ENCODE assay signal across 27 mouse cellular contexts in the genomic region with DNA sequence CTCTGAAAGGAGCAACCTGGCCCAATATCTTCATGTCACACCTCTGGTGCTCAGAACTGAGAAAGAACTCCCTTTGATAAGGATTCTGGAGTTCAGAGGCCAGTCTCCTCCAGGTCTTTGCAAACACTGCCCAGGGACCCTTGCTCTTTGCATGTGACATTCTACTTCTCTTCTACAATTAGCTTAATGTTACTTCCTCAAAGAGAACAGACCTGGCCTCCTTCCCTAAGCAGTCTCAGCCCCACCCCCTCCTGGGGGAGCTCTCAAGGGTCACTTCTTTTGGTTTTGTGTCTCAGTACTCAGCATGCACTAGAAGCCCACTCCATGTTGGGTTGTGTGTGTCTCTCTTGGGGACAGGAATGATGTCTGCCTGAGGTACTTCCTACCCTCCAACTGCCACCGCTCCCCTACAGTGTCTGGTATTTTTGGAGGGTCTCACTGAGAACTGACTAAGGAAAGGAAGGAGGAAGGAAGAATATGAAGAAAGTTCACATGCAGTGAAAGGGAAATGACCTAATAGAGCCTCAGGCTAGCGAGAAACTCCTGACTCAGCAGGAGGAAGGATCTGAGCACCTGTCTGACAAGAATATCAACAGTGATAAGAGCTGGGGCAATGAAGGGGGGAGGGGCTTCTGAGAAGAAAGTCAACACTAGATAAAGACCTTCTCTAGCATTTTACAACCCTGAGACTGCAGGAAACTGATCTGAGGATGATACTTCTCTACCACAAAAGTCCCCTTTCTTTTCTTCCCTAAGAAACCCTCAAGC. TPM values are rescaled to one million over a fixed set of nuclear protein-coding genes. Genes with fewer than 3 reads are reported as not detected.
DNase-seq lines count a peak whose midpoint lies in the region; ATAC-seq and TF ChIP-seq lines count a peak whose summit lies in the region.
"Had no signal": no experiment of that assay in that cellular context is flagged by ENCODE, and none has a peak within 500 bp of the region (broad histone marks: within the 10 kb centered on the region; RNA-seq: fewer than 3 reads in every experiment).

No protein-coding gene starts in this region.

- WGBS in lung, postnatal 0 days = 20% methylated on average over 2 of the region's 2 CpGs
- WGBS in intestine, embryonic 15.5 days = 55% methylated on average over 2 of the region's 2 CpGs
- 47% methylated on average over 2 of the region's 2 CpGs for WGBS in stomach, embryonic 16.5 days

- no peak overlapping the region for H3K27ac ChIP-seq in lung, postnatal 0 days (ENCODE audit: low read length)
- H3K27ac ChIP-seq in CH12.LX (ENCODE audit: insufficient read depth, low read depth) = no peak overlapping the region
- H3K27ac ChIP-seq in intestine, embryonic 15.5 days = peak overlapping the region; percentile 80
- H3K27ac ChIP-seq in stomach, embryonic 16.5 days (ENCODE audit: low read length) = no peak overlapping the region
- H3K27ac ChIP-seq: hindbrain, embryonic 14.5 days; kidney, postnatal 0 days; left cerebral cortex, adult 2 months; midbrain, embryonic 10.5 days had no signal

- H3K9ac ChIP-seq in lung, postnatal 0 days (replicated peaks; ENCODE audit: low read depth) = no peak overlapping the region
- no peak overlapping the region for H3K9ac ChIP-seq in CH12.LX (ENCODE audit: insufficient read depth, low read depth)
- no peak overlapping the region for H3K9ac ChIP-seq in intestine, embryonic 15.5 days
- no peak overlapping the region for H3K9ac ChIP-seq in stomach, embryonic 16.5 days (ENCODE audit: low read length)
- H3K9ac ChIP-seq: heart, embryonic 12.5 days; hindbrain, embryonic 14.5 days had no signal

- H3K9me3 ChIP-seq in lung, postnatal 0 days (ENCODE audit: low read length) = no peaks in the 10 kb centered on the region
- H3K9me3 ChIP-seq in CH12.LX (replicated peaks; ENCODE audit: low read length) = no peaks in the 10 kb centered on the region
- H3K9me3 ChIP-seq in intestine, embryonic 15.5 days = no peaks in the 10 kb centered on the region
- H3K9me3 ChIP-seq in stomach, embryonic 16.5 days (replicated peaks; ENCODE audit: control insufficient read depth, low read length) = no peaks in the 10 kb centered on the region
- H3K9me3 ChIP-seq: heart, embryonic 12.5 days; midbrain, embryonic 10.5 days had no signal

- no peak overlapping the region for H3K4me2 ChIP-seq in lung, postnatal 0 days (replicated peaks; ENCODE audit: low read depth, low read length)
- H3K4me2 ChIP-seq in CH12.LX (ENCODE audit: insufficient read depth, low read depth, poor library complexity, severe bottlenecking) = no peak overlapping the region
- 0 out of 2 replicates have a peak overlapping the region, but pooled peaks have one; percentile 26 for H3K4me2 ChIP-seq in intestine, embryonic 15.5 days (replicated peaks)
- no peak overlapping the region for H3K4me2 ChIP-seq in stomach, embryonic 16.5 days (ENCODE audit: low read depth, low read length)
- H3K4me2 ChIP-seq: heart, embryonic 12.5 days; hindbrain, embryonic 14.5 days; liver, embryonic 11.5 days had no signal

- H3K36me3 ChIP-seq in lung, postnatal 0 days (ENCODE audit: insufficient read depth, low read length) = no peaks in the 10 kb centered on the region
- H3K36me3 ChIP-seq in CH12.LX (replicated peaks in 1 of 2; ENCODE audit: control insufficient read depth in 1 of 2, insufficient read depth in 1 of 2, low read length in 1 of 2) = no peaks in the 10 kb centered on the region
- H3K36me3 ChIP-seq in intestine, embryonic 15.5 days = no peaks in the 10 kb centered on the region
- H3K36me3 ChIP-seq in stomach, embryonic 16.5 days (ENCODE audit: control insufficient read depth, insufficient read depth, low read length) = no peaks in the 10 kb centered on the region
- H3K36me3 ChIP-seq: heart, embryonic 12.5 days; midbrain, embryonic 10.5 days had no signal

- in situ Hi-C loops in CH12.LX (cut with MboI; ENCODE audit: low pct_ligation_motif_present, low pct_unique_long_range_greater_than_20kb, low sequenced_read_pairs) = no loop called here

- H3K4me3 ChIP-seq in lung, postnatal 0 days (ENCODE audit: low read depth, low read length) = no peak overlapping the region
- no peak overlapping the region for H3K4me3 ChIP-seq in CH12.LX (replicated peaks in 1 of 3; ENCODE audit: low read depth in 2 of 3, low read length in 2 of 3, poor library complexity in 1 of 3)
- no peak overlapping the region for H3K4me3 ChIP-seq in intestine, embryonic 15.5 days (replicated peaks)
- H3K4me3 ChIP-seq in stomach, embryonic 16.5 days (replicated peaks; ENCODE audit: low read length) = no peak overlapping the region
- H3K4me3 ChIP-seq: heart, embryonic 12.5 days; left cerebral cortex, adult 2 months; midbrain, embryonic 10.5 days had no signal

- TF ChIP-seq RAD21 in CH12.LX (IDR thresholded peaks at IDR 0.05; ENCODE audit: low read depth, low read length) = no peak

- no peaks in the 10 kb centered on the region for H3K27me3 ChIP-seq in lung, postnatal 0 days (replicated peaks; ENCODE audit: insufficient read depth, low read length)
- peaks cover 80% of the 10 kb centered on the region for H3K27me3 ChIP-seq in CH12.LX (replicated peaks)
- no peaks in the 10 kb centered on the region for H3K27me3 ChIP-seq in intestine, embryonic 15.5 days (replicated peaks)
- H3K27me3 ChIP-seq in stomach, embryonic 16.5 days (ENCODE audit: control insufficient read depth, insufficient read depth, low read length) = no peaks in the 10 kb centered on the region

- TF ChIP-seq EP300 in lung, postnatal 0 days (IDR thresholded peaks at IDR 0.05) = no peak
- TF ChIP-seq EP300 in CH12.LX (IDR thresholded peaks at IDR 0.05; ENCODE audit: low read length) = no peak

- no peak for TF ChIP-seq POLR2A in CH12.LX (IDR thresholded peaks at IDR 0.05; ENCODE audit: low read depth, low read length)

- no peaks in the 10 kb centered on the region for H3K4me1 ChIP-seq in lung, postnatal 0 days (ENCODE audit: insufficient read depth, low read depth, low read length)
- H3K4me1 ChIP-seq in CH12.LX (ENCODE audit: control insufficient read depth in 1 of 2, insufficient read depth in 2 of 2) = peaks cover 0 to 14% of the 10 kb centered on the region in 2 experiments; a peak in 2 of 4 replicates
- 0 out of 2 replicates have a peak, but pooled peaks cover 2% of the 10 kb centered on the region for H3K4me1 ChIP-seq in intestine, embryonic 15.5 days (replicated peaks)
- no peaks in the 10 kb centered on the region for H3K4me1 ChIP-seq in stomach, embryonic 16.5 days (ENCODE audit: control insufficient read depth, insufficient read depth, low read length)
- H3K4me1 ChIP-seq: midbrain, embryonic 10.5 days had no signal

- H3K79me2 ChIP-seq in CH12.LX (replicated peaks; ENCODE audit: control insufficient read depth, extremely low read depth, insufficient read depth, poor library complexity, severe bottlenecking) = no peaks in the 10 kb centered on the region

- no peak for ATAC-seq in lung, postnatal 0 days
- peak; percentile 94 for ATAC-seq in intestine, embryonic 15.5 days
- ATAC-seq in stomach, embryonic 16.5 days (ENCODE audit: insufficient read depth, low FRiP score) = peak; percentile 44; the same call in 1 of the 2 replicates
- ATAC-seq: forebrain, embryonic 16.5 days; Patski had no signal

- TF ChIP-seq CTCF in lung, postnatal 0 days (IDR thresholded peaks at IDR 0.05) = no peak
- TF ChIP-seq CTCF in CH12.LX (conservative IDR thresholded peaks at IDR 0.05 in 1 of 2, IDR thresholded peaks at IDR 0.05 in 1 of 2; ENCODE audit: low read depth in 2 of 2, low read length in 2 of 2) = no peak

- dilution Hi-C loops in CH12.LX (cut with MboI; ENCODE audit: extremely low pct_ligation_motif_present, extremely low pct_unique_long_range_greater_than_20kb, low sequenced_read_pairs) = no loop called here

- DNase-seq in lung, postnatal 0 days (ENCODE audit: low spot score) = peak; percentile 12
- no peak for DNase-seq in lung, postnatal 4 days
- peak; percentile 22 for DNase-seq in CH12.LX (ENCODE audit: extremely low read depth)
- DNase-seq in right cerebral cortex, postnatal 14 days = no peak
- no peak for DNase-seq in kidney, postnatal 14 days
- DNase-seq in heart, adult 18-20 months = no peak
- DNase-seq: adrenal gland, postnatal 10 days; cerebellum, postnatal 10 days; embryo, embryonic 11 days; heart, postnatal 14 days; kidney, adult 11 months; lung, adult 18-20 months had no signal

TF ChIP-seq in CH12.LX, 34 proteins besides CTCF, POLR2A, EP300 and RAD21 (continues in another document):
- no peak for TF ChIP-seq NRF1 (IDR thresholded peaks at IDR 0.05; ENCODE audit: low read depth, low read length)
- no peak for TF ChIP-seq MXI1 (IDR thresholded peaks at IDR 0.05; ENCODE audit: low read depth, low read length)
- TF ChIP-seq KAT2A (IDR thresholded peaks at IDR 0.05; ENCODE audit: insufficient replicate concordance, low read length) = no peak
- no peak for TF ChIP-seq TCF12 (IDR thresholded peaks at IDR 0.05; ENCODE audit: low read depth, low read length)
- no peak for TF ChIP-seq SMC3 (IDR thresholded peaks at IDR 0.05; ENCODE audit: low read depth, low read length)

RNA-seq across cellular contexts. Expression of gene Cdc34b, which starts 11.5 kb away (rescaled TPM):
- 0.17 and 0.38 TPM in 2 replicates for polyA plus RNA-seq in lung, postnatal 0 days (2015; fragmentation: Nextera tagmentation; extraction: Ambion mirVana)
- 0.21 TPM in 1 of 2 replicates, not detected in the other for total RNA-seq in CH12.LX (2012; rRNA removed)
- total RNA-seq in CH12.LX (2014; rRNA removed) = 0.19 TPM in 1 of 2 replicates, not detected in the other
- not detected in 2 replicates for polyA plus RNA-seq in CH12.LX (2012; ENCODE audit: insufficient read length, low read depth)
- 0.14 TPM in 1 of 2 replicates, not detected in the other for polyA plus RNA-seq in intestine, embryonic 15.5 days (2015; fragmentation: Nextera tagmentation; extraction: Ambion mirVana)
- 0.18 and 0.39 TPM in 2 replicates for polyA plus RNA-seq in stomach, embryonic 16.5 days (2015; fragmentation: Nextera tagmentation; extraction: Ambion mirVana)
- total RNA-seq in heart, adult 18-20 months (2021) = 1 to 10 TPM in 1 of 2 experiments, under 1 TPM in 1; 0.98 to 1.1 TPM
- total RNA-seq: layer of hippocampus, adult 8-10 months had no signal
- polyA plus RNA-seq: forebrain, embryonic 16.5 days; heart, embryonic 12.5 days; hindbrain, embryonic 14.5 days; limb, embryonic 11.5 days had no signal

RNA-seq across cellular contexts. Expression of gene Tmem92, which starts 29.4 kb away (rescaled TPM):
- polyA plus RNA-seq in lung, postnatal 0 days (2015; fragmentation: Nextera tagmentation; extraction: Ambion mirVana) = not detected in 2 replicates
- total RNA-seq in CH12.LX (2012; rRNA removed) (0.17 TPM in 1 of 2 replicates, not detected in the other), CH12.LX (2014; rRNA removed) (not detected in 2 replicates)
- polyA plus RNA-seq in CH12.LX (2012; ENCODE audit: insufficient read length, low read depth) = not detected in 2 replicates
- polyA plus RNA-seq in intestine, embryonic 15.5 days (2015; fragmentation: Nextera tagmentation; extraction: Ambion mirVana) = 0.06 TPM in 1 of 2 replicates, not detected in the other
- not detected in 2 replicates for polyA plus RNA-seq in stomach, embryonic 16.5 days (2015; fragmentation: Nextera tagmentation; extraction: Ambion mirVana)
- not detected for total RNA-seq in heart, adult 18-20 months (2021)
- total RNA-seq: adrenal gland, postnatal 10 days; heart, postnatal 14 days; layer of hippocampus, adult 8-10 months; left cerebral cortex, adult 2 months had no signal
- polyA plus RNA-seq: brain, embryonic 14.5 days; embryonic facial prominence, embryonic 14.5 days; forebrain, embryonic 16.5 days; gonadal fat pad, adult 2 months; heart, embryonic 12.5 days; hindbrain, embryonic 14.5 days; kidney, postnatal 0 days; limb, embryonic 11.5 days; liver, embryonic 11.5 days; midbrain, embryonic 10.5 days; Patski had no signal

RNA-seq across cellular contexts. Expression of gene Gm11541, which starts 48.8 kb away (rescaled TPM):
- polyA plus RNA-seq in lung, postnatal 0 days (2015; fragmentation: Nextera tagmentation; extraction: Ambion mirVana) = 0.69 and 1.3 TPM in 2 replicates
- total RNA-seq in CH12.LX (2012; rRNA removed) (not detected in 2 replicates), CH12.LX (2014; rRNA removed) (0.17 TPM in 1 of 2 replicates, not detected in the other)
- polyA plus RNA-seq in CH12.LX (2012; ENCODE audit: insufficient read length, low read depth) = not detected in 2 replicates
- polyA plus RNA-seq in intestine, embryonic 15.5 days (2015; fragmentation: Nextera tagmentation; extraction: Ambion mirVana) = 0.43 and 0.54 TPM in 2 replicates
- 0.53 and 0.92 TPM in 2 replicates for polyA plus RNA-seq in stomach, embryonic 16.5 days (2015; fragmentation: Nextera tagmentation; extraction: Ambion mirVana)
- not detected for total RNA-seq in heart, adult 18-20 months (2021)
- total RNA-seq: adrenal gland, postnatal 10 days; heart, postnatal 14 days; layer of hippocampus, adult 8-10 months; left cerebral cortex, adult 2 months had no signal
- polyA plus RNA-seq: forebrain, embryonic 16.5 days; gonadal fat pad, adult 2 months; heart, embryonic 12.5 days; hindbrain, embryonic 14.5 days; liver, embryonic 11.5 days; midbrain, embryonic 10.5 days; Patski had no signal

Comparison
In these comparisons a context has a peak if more than half of its experiments do, and no peak if none do; other contexts are left out.
1. DNase-seq: peak in lung, postnatal 0 days (single experiment) and CH12.LX (single experiment); none in lung, postnatal 4 days (0 of 2), right cerebral cortex, postnatal 14 days (single experiment), kidney, postnatal 14 days (single experiment) and heart, adult 18-20 months (0 of 2).